Mouse (Mus musculus): Measurements from ENCODE around the gene Prss36. TPM values are rescaled to one million over a fixed set of nuclear protein-coding genes. Genes with fewer than 3 reads are reported as not detected.
A peak's percentile ranks its signal among the peaks of the same experiment; 100 is the strongest.

Gene Prss36
- polyA plus RNA-seq, 1 experiment from 2014 or later = 11.0 TPM

- DNase-seq (ENCODE audit: low spot score) (no peak), ATAC-seq (ENCODE audit: low FRiP score) (peak; percentile 10; the same call in 1 of the 2 replicates)
- H3K27ac ChIP-seq (ENCODE audit: low read depth, low read length) = no peak overlapping the region
- peaks cover 6% of the 10 kb centered on the region; the same call in 1 of the 2 replicates for H3K4me1 ChIP-seq (replicated peaks; ENCODE audit: control insufficient read depth, insufficient read depth, low read length)
- peak overlapping the region; percentile 67 for H3K4me3 ChIP-seq (ENCODE audit: low read depth, low read length)
- H3K36me3 ChIP-seq (ENCODE audit: control insufficient read depth, insufficient read depth, low read length) = no peaks in the 10 kb centered on the region
- no peaks in the 10 kb centered on the region for H3K27me3 ChIP-seq (ENCODE audit: control insufficient read depth, insufficient read depth, low read length)
- peak overlapping the region; percentile 84 for H3K9ac ChIP-seq (ENCODE audit: low read depth, low read length)
- 60% methylated on average over 18 of the region's 18 CpGs for WGBS
- no peaks in the 10 kb centered on the region for H3K9me3 ChIP-seq (ENCODE audit: control insufficient read depth, low read length)
- peak overlapping the region; percentile 96 for H3K4me2 ChIP-seq (replicated peaks; ENCODE audit: low read depth, low read length)
Measured at GRCm38 (mm10) chr7:127936216-127936884, 10.2 kb downstream of the Prss36 start.

GRCm38 (mm10) chr7:127935748-127936159, 10.8 kb downstream of the Prss36 start:
- DNase-seq (ENCODE audit: low spot score) (no peak), ATAC-seq (ENCODE audit: low FRiP score) (peak; percentile 66)
- Histone ChIP-seq H3K27me3 (ENCODE audit: control insufficient read depth, insufficient read depth, low read length) (no peaks in the 10 kb centered on the region), H3K9ac (ENCODE audit: low read depth, low read length) (peak overlapping the region; percentile 84), H3K36me3 (ENCODE audit: control insufficient read depth, insufficient read depth, low read length) (no peaks in the 10 kb centered on the region), H3K4me2 (replicated peaks; ENCODE audit: low read depth, low read length) (peak overlapping the region; percentile 96), H3K4me3 (ENCODE audit: low read depth, low read length) (peak overlapping the region; percentile 67), H3K27ac (ENCODE audit: low read depth, low read length) (peak overlapping the region; percentile 47; the same call in 1 of the 2 replicates), H3K4me1 (replicated peaks; ENCODE audit: control insufficient read depth, insufficient read depth, low read length) (peaks cover 4% of the 10 kb centered on the region; the same call in 1 of the 2 replicates), H3K9me3 (ENCODE audit: control insufficient read depth, low read length) (no peaks in the 10 kb centered on the region)
- under 1% methylated on average over 38 of the region's 38 CpGs for WGBS

GRCm38 (mm10) chr7:127935028-127935722, 11.3 kb downstream of the Prss36 start:
- 0 out of 2 replicates have a peak overlapping the region, but pooled peaks have one; percentile 47 for H3K27ac ChIP-seq (ENCODE audit: low read depth, low read length)
- H3K9me3 ChIP-seq (ENCODE audit: control insufficient read depth, low read length) = no peaks in the 10 kb centered on the region
- H3K4me2 ChIP-seq (replicated peaks; ENCODE audit: low read depth, low read length) = peak overlapping the region; percentile 96
- H3K4me3 ChIP-seq (ENCODE audit: low read depth, low read length) = peak overlapping the region; percentile 67
- peak overlapping the region; percentile 84 for H3K9ac ChIP-seq (ENCODE audit: low read depth, low read length)
- DNase-seq (ENCODE audit: low spot score) (peak; percentile 96), ATAC-seq (ENCODE audit: low FRiP score) (peak; percentile 93)
- H3K27me3 ChIP-seq (ENCODE audit: control insufficient read depth, insufficient read depth, low read length) = peaks cover 1% of the 10 kb centered on the region; the same call in 1 of the 2 replicates
- H3K36me3 ChIP-seq (ENCODE audit: control insufficient read depth, insufficient read depth, low read length) = no peaks in the 10 kb centered on the region
- H3K4me1 ChIP-seq (replicated peaks; ENCODE audit: control insufficient read depth, insufficient read depth, low read length) = peaks cover 4% of the 10 kb centered on the region; the same call in 1 of the 2 replicates
- WGBS = 7% methylated on average over 32 of the region's 32 CpGs

- WGBS = 91% methylated on average over 5 of the region's 5 CpGs
- peaks cover 4% of the 10 kb centered on the region; the same call in 1 of the 2 replicates for H3K4me1 ChIP-seq (replicated peaks; ENCODE audit: control insufficient read depth, insufficient read depth, low read length)
- H3K9ac ChIP-seq (ENCODE audit: low read depth, low read length) = no peak overlapping the region
- H3K27me3 ChIP-seq (ENCODE audit: control insufficient read depth, insufficient read depth, low read length) = peaks cover 6% of the 10 kb centered on the region; the same call in 1 of the 2 replicates
- no peak overlapping the region for H3K4me3 ChIP-seq (ENCODE audit: low read depth, low read length)
- DNase-seq (ENCODE audit: low spot score) (no peak), ATAC-seq (ENCODE audit: low FRiP score) (no peak)
- no peaks in the 10 kb centered on the region for H3K9me3 ChIP-seq (ENCODE audit: control insufficient read depth, low read length)
- no peak overlapping the region for H3K27ac ChIP-seq (ENCODE audit: low read depth, low read length)
- no peak overlapping the region for H3K4me2 ChIP-seq (replicated peaks; ENCODE audit: low read depth, low read length)
- no peaks in the 10 kb centered on the region for H3K36me3 ChIP-seq (ENCODE audit: control insufficient read depth, insufficient read depth, low read length)
Measured at GRCm38 (mm10) chr7:127934075-127934474, 12.4 kb downstream of the Prss36 start.

- peaks cover 4% of the 10 kb centered on the region; the same call in 1 of the 2 replicates for H3K4me1 ChIP-seq (replicated peaks; ENCODE audit: control insufficient read depth, insufficient read depth, low read length)
- peaks cover 12% of the 10 kb centered on the region for H3K27me3 ChIP-seq (ENCODE audit: control insufficient read depth, insufficient read depth, low read length)
- ATAC-seq (ENCODE audit: low FRiP score) (no peak), DNase-seq (ENCODE audit: low spot score) (peak; percentile 16)
- H3K4me2 ChIP-seq (replicated peaks; ENCODE audit: low read depth, low read length) = no peak overlapping the region
- no peaks in the 10 kb centered on the region for H3K36me3 ChIP-seq (ENCODE audit: control insufficient read depth, insufficient read depth, low read length)
- no peaks in the 10 kb centered on the region for H3K9me3 ChIP-seq (ENCODE audit: control insufficient read depth, low read length)
- no peak overlapping the region for H3K4me3 ChIP-seq (ENCODE audit: low read depth, low read length)
- WGBS = 17% methylated on average over 13 of the region's 13 CpGs
- H3K27ac ChIP-seq (ENCODE audit: low read depth, low read length) = no peak overlapping the region
- H3K9ac ChIP-seq (ENCODE audit: low read depth, low read length) = no peak overlapping the region
Measured at GRCm38 (mm10) chr7:127932273-127933031, 14.1 kb downstream of the Prss36 start.

- ATAC-seq (ENCODE audit: low FRiP score) (no peak), DNase-seq (ENCODE audit: low spot score) (peak; percentile 11)
- H3K9me3 ChIP-seq (ENCODE audit: control insufficient read depth, low read length) = no peaks in the 10 kb centered on the region
- WGBS = 30% methylated on average over 13 of the region's 13 CpGs
- H3K27ac ChIP-seq (ENCODE audit: low read depth, low read length) = no peak overlapping the region
- H3K4me2 ChIP-seq (replicated peaks; ENCODE audit: low read depth, low read length) = no peak overlapping the region
- H3K4me3 ChIP-seq (ENCODE audit: low read depth, low read length) = no peak overlapping the region
- H3K36me3 ChIP-seq (ENCODE audit: control insufficient read depth, insufficient read depth, low read length) = no peaks in the 10 kb centered on the region
- H3K9ac ChIP-seq (ENCODE audit: low read depth, low read length) = no peak overlapping the region
- peaks cover 4% of the 10 kb centered on the region; the same call in 1 of the 2 replicates for H3K4me1 ChIP-seq (replicated peaks; ENCODE audit: control insufficient read depth, insufficient read depth, low read length)
- peaks cover 12% of the 10 kb centered on the region for H3K27me3 ChIP-seq (ENCODE audit: control insufficient read depth, insufficient read depth, low read length)
Measured at GRCm38 (mm10) chr7:127931351-127932135, 15.0 kb downstream of the Prss36 start.

- no peaks in the 10 kb centered on the region; the same call in 1 of the 2 replicates for H3K4me1 ChIP-seq (replicated peaks; ENCODE audit: control insufficient read depth, insufficient read depth, low read length)
- no peaks in the 10 kb centered on the region for H3K36me3 ChIP-seq (ENCODE audit: control insufficient read depth, insufficient read depth, low read length)
- no peak overlapping the region for H3K27ac ChIP-seq (ENCODE audit: low read depth, low read length)
- DNase-seq (ENCODE audit: low spot score) (no peak), ATAC-seq (ENCODE audit: low FRiP score) (no peak)
- no peaks in the 10 kb centered on the region for H3K9me3 ChIP-seq (ENCODE audit: control insufficient read depth, low read length)
- H3K27me3 ChIP-seq (ENCODE audit: control insufficient read depth, insufficient read depth, low read length) = peaks cover 12% of the 10 kb centered on the region
- no peak overlapping the region for H3K9ac ChIP-seq (ENCODE audit: low read depth, low read length)
- no peak overlapping the region for H3K4me3 ChIP-seq (ENCODE audit: low read depth, low read length)
- 86% methylated on average over 5 of the region's 5 CpGs for WGBS
- H3K4me2 ChIP-seq (replicated peaks; ENCODE audit: low read depth, low read length) = no peak overlapping the region
Measured at GRCm38 (mm10) chr7:127930636-127931035, 15.9 kb downstream of the Prss36 start.

- Histone ChIP-seq H3K4me2 (replicated peaks; ENCODE audit: low read depth, low read length) (no peak within 1 kb of the TSS), H3K27me3 (ENCODE audit: control insufficient read depth, insufficient read depth, low read length) (peaks cover 12% of the 10 kb centered on the region), H3K36me3 (ENCODE audit: control insufficient read depth, insufficient read depth, low read length) (no peaks in the 10 kb centered on the region), H3K4me1 (replicated peaks; ENCODE audit: control insufficient read depth, insufficient read depth, low read length) (no peaks in the 10 kb centered on the region; the same call in 1 of the 2 replicates), H3K9ac (ENCODE audit: low read depth, low read length) (no peak within 1 kb of the TSS), H3K4me3 (ENCODE audit: low read depth, low read length) (peak within 1 kb of the TSS; percentile 14; the same call in 1 of the 2 replicates), H3K9me3 (ENCODE audit: control insufficient read depth, low read length) (no peaks in the 10 kb centered on the region), H3K27ac (ENCODE audit: low read depth, low read length) (no peak within 1 kb of the TSS)
- ATAC-seq (ENCODE audit: low FRiP score) (no peak), DNase-seq (ENCODE audit: low spot score) (no peak)
- WGBS = 8% methylated on average over 6 of the region's 6 CpGs
Measured at GRCm38 (mm10) chr7:127929923-127930322, 16.6 kb downstream of the Prss36 start, which contains the start of gene Prss8. TSS of gene Prss8 (minus strand) at chr7:127930104.

All from hindbrain, embryonic 11.5 days (tissue).